Mouse (Mus musculus) cerebellum, postnatal 14 days (tissue): ENCODE data around the gene Zcchc17.

Experiments
- DNase-seq, 2 experiments: peaks; one replicate each; pipeline ENCODE4 v3.0.0; 2021; ENCODE audit warnings: mixed read lengths in 2 of 2

Zcchc17 gene

GRCm38 (mm10) chr4:130279105-130279504 lies 80.6 kb downstream of the Zcchc17 start, which contains the start of gene Serinc2:
Serinc2 (minus strand) TSS chr4:130279205.
- DNase-seq = no peak

- peak in 1 of 2 experiments; percentile 42 for DNase-seq
These were observed 83.1 kb downstream of the Zcchc17 start for GRCm38 (mm10) chr4:130276573-130277176.

- DNase-seq = no peak
These were observed 84.0 kb downstream of the Zcchc17 start for GRCm38 (mm10) chr4:130275823-130276105.

GRCm38 (mm10) chr4:130275016-130275822 lies 84.5 kb downstream of the Zcchc17 start:
- peak; percentile 88 for DNase-seq

- DNase-seq = peak; percentile 82 to 83
These were observed 85.3 kb downstream of the Zcchc17 start for GRCm38 (mm10) chr4:130274346-130275015.

- DNase-seq = peak; percentile 62 to 72
These were observed 85.9 kb downstream of the Zcchc17 start for GRCm38 (mm10) chr4:130273698-130274345.

- DNase-seq = peak; percentile 34 to 35
These were observed 89.0 kb downstream of the Zcchc17 start for GRCm38 (mm10) chr4:130270611-130271347.

- peak; percentile 79 to 80 for DNase-seq
These were observed 89.7 kb downstream of the Zcchc17 start for GRCm38 (mm10) chr4:130270089-130270488.

GRCm38 (mm10) chr4:130268736-130269135 lies 91.0 kb downstream of the Zcchc17 start:
- DNase-seq = no peak

- DNase-seq = no peak
These were observed 92.7 kb downstream of the Zcchc17 start for GRCm38 (mm10) chr4:130267069-130267468.

- no peak for DNase-seq
These were observed 93.1 kb downstream of the Zcchc17 start for GRCm38 (mm10) chr4:130266601-130267000.
